Mouse (Mus musculus): ENCODE measurements around the gene Prkacb.

GRCm38 (mm10) chr3:146768921-146769320 is 43.9 kb downstream of the Prkacb start:
- no peak for TF ChIP-seq CTCF (IDR thresholded peaks at IDR 0.05; ENCODE audit: low read depth, low read length)
- no peak for TF ChIP-seq POLR2A (IDR thresholded peaks at IDR 0.05; ENCODE audit: extremely low read depth, insufficient read depth, low read length)

Data from liver, adult 2 months (tissue).